Mouse (Mus musculus) myocyte (in vitro differentiated cells): ENCODE results near the gene Vax2.

Source experiments
- CEBPB ChIP-seq: IDR thresholded peaks from 2 replicates; pipeline ENCODE4 v1.6.1; 2011; ENCODE audit warnings: mild to moderate bottlenecking, moderate library complexity; ENCODE audit not compliant: poor library complexity, insufficient read depth, severe bottlenecking
- E2F4 ChIP-seq: IDR thresholded peaks from one replicate; pipeline ENCODE4 v1.6.1; 2011; ENCODE audit warnings: mild to moderate bottlenecking, control low read depth, moderate library complexity; ENCODE audit not compliant: insufficient read depth
- POLR2A ChIP-seq: IDR thresholded peaks from one replicate; pipeline ENCODE4 v1.6.1; 2011; ENCODE audit warnings: low read depth, mild to moderate bottlenecking, control low read depth, moderate library complexity; ENCODE audit not compliant: insufficient read length
- TCF12 ChIP-seq: IDR thresholded peaks from one replicate; pipeline ENCODE4 v1.6.1; 2011; ENCODE audit warnings: mild to moderate bottlenecking, control low read depth; ENCODE audit not compliant: poor library complexity, insufficient read depth, severe bottlenecking
- TCF3 ChIP-seq: IDR thresholded peaks from one replicate; pipeline ENCODE4 v1.6.1; 2011; ENCODE audit warnings: low read depth, control low read depth; ENCODE audit not compliant: insufficient read length
- USF1 ChIP-seq: IDR thresholded peaks from one replicate; pipeline ENCODE4 v1.6.1; 2011; ENCODE audit warnings: low read depth, mild to moderate bottlenecking, control low read depth, moderate library complexity

- no peak for TF ChIP-seq TCF12
- peak; percentile 28 for TF ChIP-seq POLR2A
- TF ChIP-seq E2F4 = no peak
- no peak for TF ChIP-seq TCF3
- TF ChIP-seq USF1 = no peak
- TF ChIP-seq CEBPB = no peak
These were observed at the start of gene Vax2 for GRCm38 (mm10) chr6:83711067-83711675.
